ENCODE assay signal across 8 mouse cellular contexts in the genomic region with DNA sequence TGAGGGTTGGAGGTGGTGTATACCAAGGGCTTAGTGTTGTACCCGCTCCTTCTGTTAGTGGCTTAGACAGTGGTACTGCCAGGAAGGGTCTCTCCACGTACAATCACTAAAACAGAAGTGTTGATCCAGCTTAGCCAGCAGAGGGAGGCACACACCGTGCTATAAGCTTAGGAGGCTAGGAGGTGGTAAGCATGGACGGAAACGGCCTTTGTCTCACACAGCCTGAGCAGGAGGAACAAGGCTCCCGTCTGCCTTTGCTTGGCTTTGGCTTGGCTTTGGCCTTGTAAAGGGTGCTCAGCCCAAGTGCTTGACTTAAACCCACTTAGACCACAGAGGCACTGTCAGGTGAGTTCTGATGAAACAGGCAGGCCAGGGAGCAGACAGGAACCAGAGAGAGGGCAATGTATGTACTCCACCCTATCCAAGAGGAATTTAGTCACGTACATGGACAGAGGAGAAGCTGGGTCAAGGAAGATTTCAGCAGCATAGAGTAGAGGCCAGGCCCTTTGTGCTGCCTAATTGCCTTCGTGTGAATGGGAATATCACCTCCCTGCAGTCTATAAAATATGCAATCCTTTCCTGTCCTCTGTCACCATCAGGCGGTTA. TPM values are rescaled to one million over a fixed set of nuclear protein-coding genes. Genes with fewer than 3 reads are reported as not detected.
DNase-seq lines count a peak whose midpoint lies in the region; ATAC-seq and TF ChIP-seq lines count a peak whose summit lies in the region.

No protein-coding gene starts in this region.

- H3K27ac ChIP-seq in hindbrain, embryonic 11.5 days (ENCODE audit: low read depth, low read length), result no peak overlapping the region

- H3K36me3 ChIP-seq in G1E (replicated peaks), result no peaks in the 10 kb centered on the region
- H3K36me3 ChIP-seq in hindbrain, embryonic 11.5 days (ENCODE audit: control insufficient read depth, insufficient read depth, low read length), result no peaks in the 10 kb centered on the region

- WGBS in hindbrain, embryonic 11.5 days, result 29% methylated on average over 9 of the region's 9 CpGs

- H3K4me2 ChIP-seq in hindbrain, embryonic 11.5 days (replicated peaks; ENCODE audit: low read depth, low read length), result no peak overlapping the region

- ATAC-seq in G1E (ENCODE audit: extremely low read depth, insufficient number of reproducible peaks, low FRiP score, poor library complexity, severe bottlenecking), result no peak
- peak; percentile 87 for ATAC-seq in hindbrain, embryonic 11.5 days (ENCODE audit: low FRiP score)

- peaks cover 13% of the 10 kb centered on the region for H3K27me3 ChIP-seq in G1E (ENCODE audit: insufficient read depth, low read length)
- no peaks in the 10 kb centered on the region for H3K27me3 ChIP-seq in hindbrain, embryonic 11.5 days (ENCODE audit: control insufficient read depth, insufficient read depth, low read length)

- no peaks in the 10 kb centered on the region for H3K9me3 ChIP-seq in G1E (replicated peaks)
- no peaks in the 10 kb centered on the region for H3K9me3 ChIP-seq in hindbrain, embryonic 11.5 days (ENCODE audit: control insufficient read depth, low read length)

- peaks cover 3% of the 10 kb centered on the region; the same call in 1 of the 2 replicates for H3K4me1 ChIP-seq in G1E (ENCODE audit: insufficient read depth, low read depth, low read length)
- H3K4me1 ChIP-seq in hindbrain, embryonic 11.5 days (replicated peaks; ENCODE audit: control insufficient read depth, insufficient read depth, low read length), result no peaks in the 10 kb centered on the region

- H3K9ac ChIP-seq in hindbrain, embryonic 11.5 days (ENCODE audit: low read depth, low read length), result peak overlapping the region; percentile 48; the same call in 1 of the 2 replicates

- no peak overlapping the region for H3K4me3 ChIP-seq in G1E (ENCODE audit: low read depth, low read length)
- H3K4me3 ChIP-seq in hindbrain, embryonic 11.5 days (ENCODE audit: low read depth, low read length), result no peak overlapping the region

- peak; percentile 20; the same call in 1 of the 2 replicates for TF ChIP-seq CTCF in G1E (IDR thresholded peaks at IDR 0.05; ENCODE audit: low read depth, low read length)

- peak; percentile 18 for DNase-seq in G1E (ENCODE audit: low spot score)
- peak; percentile 8 for DNase-seq in cerebellum, adult 9-10 months
- DNase-seq in frontal cortex, postnatal 10 days (ENCODE audit: low spot score in 2 of 2), result peak; percentile 42 to 72
- peak; percentile 83 for DNase-seq in hindbrain, embryonic 11.5 days (ENCODE audit: low spot score)
- peak; percentile 80 to 82 for DNase-seq in layer of hippocampus, postnatal 10 days (ENCODE audit: low spot score in 2 of 2)
- DNase-seq in lung, postnatal 36 days, result peak; percentile 76
- DNase-seq in retina, postnatal 7 days (ENCODE audit: low read depth, low spot score), result peak; percentile 64
- peak; percentile 87 for DNase-seq in thymus, postnatal 4 days

RNA-seq across cellular contexts. Expression of gene Akr1b3, which starts 24.3 kb away (rescaled TPM):
- total RNA-seq in G1E (2014; fragmentation: Nextera tagmentation), result 52.0 and 58.2 TPM in 2 replicates
- 54.7 and 59.5 TPM in 2 replicates for total RNA-seq in G1E (2017)
- 23.3 and 24.6 TPM in 2 replicates for polyA plus RNA-seq in G1E (2012)
- polyA plus RNA-seq in hindbrain, embryonic 11.5 days (2014; fragmentation: Nextera tagmentation; extraction: Ambion mirVana), result 217 and 249 TPM in 2 replicates
- total RNA-seq in layer of hippocampus, postnatal 10 days (2021), result 10 to 100 TPM; 47.0 to 47.1 TPM

Comparison
In these comparisons a context has a peak if more than half of its experiments do, and no peak if none do; other contexts are left out.
1. DNase-seq: peak in every context shown above with its lines; median percentile 87 in thymus, postnatal 4 days; 83 in hindbrain, embryonic 11.5 days; 81 in layer of hippocampus, postnatal 10 days; 76 in lung, postnatal 36 days; 64 in retina, postnatal 7 days; 57 in frontal cortex, postnatal 10 days; 18 in G1E; 8 in cerebellum, adult 9-10 months.